Mouse (Mus musculus) heart, postnatal 0 days (tissue): ENCODE data around the gene Mtmr3. TPM values are rescaled to one million over a fixed set of nuclear protein-coding genes. Genes with fewer than 3 reads are reported as not detected.
A peak's percentile ranks its signal among the peaks of the same experiment; 100 is the strongest.

Experiments
- ATAC-seq: fragments of 200-750 bp; cut with Nextera tagmentation; 2 replicates; pipeline ENCODE4 v1.8.0; 2017; ENCODE audit warnings: low read depth, moderate number of reproducible peaks, moderate library complexity; ENCODE audit not compliant: insufficient read depth
- DNase-seq: peaks from one replicate; pipeline ENCODE4 v3.0.0-alpha.2; 2016; ENCODE audit warnings: low spot score
- H3K27ac ChIP-seq: fragments of 300-500 bp; sonication (generic); 2 replicates; pipeline ENCODE4 v1.5.1; 2014; ENCODE audit warnings: low read depth, mild to moderate bottlenecking
- H3K27me3 ChIP-seq: fragments of 300-500 bp; sonication (generic); 2 replicates; pipeline ENCODE4 v1.6.1; 2014; ENCODE audit warnings: low read length, mixed read lengths; ENCODE audit not compliant: control insufficient read depth, insufficient read depth
- H3K36me3 ChIP-seq: fragments of 300-500 bp; sonication (generic); replicated peaks from 2 replicates; pipeline ENCODE4 v1.6.1; 2014; ENCODE audit warnings: low read length, mixed read lengths; ENCODE audit not compliant: control insufficient read depth, insufficient read depth
- H3K4me1 ChIP-seq: fragments of 300-500 bp; sonication (generic); 2 replicates; pipeline ENCODE4 v1.6.1; 2014; ENCODE audit warnings: antibody characterized with exemption; ENCODE audit not compliant: control insufficient read depth, insufficient read depth
- H3K4me2 ChIP-seq: fragments of 300-500 bp; sonication (generic); 2 replicates; pipeline ENCODE4 v1.6.1; 2014; ENCODE audit warnings: low read depth, mild to moderate bottlenecking, low read length, moderate library complexity
- H3K4me3 ChIP-seq: fragments of 300-500 bp; sonication (generic); 2 replicates; pipeline ENCODE4 v1.5.1; 2014; ENCODE audit warnings: low read depth, low read length
- H3K9ac ChIP-seq: fragments of 300-500 bp; sonication (generic); replicated peaks from 2 replicates; pipeline ENCODE4 v1.6.1; 2014; ENCODE audit warnings: low read depth, low read length, mixed read lengths
- H3K9me3 ChIP-seq: fragments of 300-500 bp; sonication (generic); replicated peaks from 2 replicates; pipeline ENCODE4 v1.6.1; 2016; ENCODE audit warnings: low read length; ENCODE audit not compliant: control insufficient read depth
- CTCF ChIP-seq: IDR thresholded peaks from 2 replicates; pipeline ENCODE4 v1.5.1; 2016; ENCODE audit warnings: antibody characterized with exemption, control low read depth, low read depth
- EP300 ChIP-seq: IDR thresholded peaks from 2 replicates; pipeline ENCODE4 v1.6.1; 2016; ENCODE audit warnings: antibody characterized with exemption, low read depth
- WGBS: fragments of 180-500 bp; shearing (Covaris S2); extraction: QIAGEN DNeasy Blood & Tissue Kit; methylation state at CpG from one replicate; pipeline ENCODE4 v1.1.7; 2014; 5-methylcytosine and 5-hydroxymethylcytosine counted together
- polyA plus RNA-seq: library from polyadenylated mRNA; unstranded; fragments of >200 nt; fragmentation: Nextera tagmentation; extraction: Ambion mirVana; gene quantifications from 2 replicates; pipeline ENCODE4 v1.2.1, GENCODE M21; 2015
- total RNA-seq: library from RNA; depleted of rRNA; stranded (reverse); fragments of >200 nt; gene quantifications from 2 replicates; pipeline ENCODE4 v1.2.3, GENCODE M21; 2014; ENCODE audit warnings: low replicate concordance

Mtmr3 gene
- total and polyA plus RNA-seq, 2 experiments from 2014 or later, result 15.1 to 53.3 TPM

- Histone ChIP-seq H3K36me3 (peaks cover 73% of the 10 kb centered on the region), H3K27ac (no peak overlapping the region), H3K4me3 (no peak overlapping the region), H3K4me2 (no peak overlapping the region), H3K27me3 (no peaks in the 10 kb centered on the region), H3K4me1 (no peaks in the 10 kb centered on the region), H3K9ac (no peak overlapping the region), H3K9me3 (no peaks in the 10 kb centered on the region)
- DNase-seq (no peak), ATAC-seq (no peak)
- TF ChIP-seq EP300 (no peak), CTCF (no peak)
- 65% methylated on average over 7 of the region's 7 CpGs for WGBS
These were observed 75.7 kb downstream of the Mtmr3 start for GRCm38 (mm10) chr11:4518981-4519380.

GRCm38 (mm10) chr11:4507421-4507820 lies 87.2 kb downstream of the Mtmr3 start:
- DNase-seq (peak; percentile 56), ATAC-seq (no peak)
- Histone ChIP-seq H3K4me1 (peaks cover 3% of the 10 kb centered on the region), H3K4me3 (no peak overlapping the region), H3K27me3 (no peaks in the 10 kb centered on the region), H3K36me3 (peaks cover 48% of the 10 kb centered on the region), H3K27ac (peak overlapping the region; percentile 70), H3K4me2 (no peak overlapping the region), H3K9ac (no peak overlapping the region), H3K9me3 (no peaks in the 10 kb centered on the region)
- TF ChIP-seq EP300 (no peak), CTCF (no peak)
- WGBS, result 12% methylated on average over 2 of the region's 2 CpGs

- H3K4me1 ChIP-seq, result peaks cover 3% of the 10 kb centered on the region
- ATAC-seq (no peak), DNase-seq (no peak)
- H3K27me3 ChIP-seq, result no peaks in the 10 kb centered on the region
- H3K27ac ChIP-seq, result no peak overlapping the region
- no peak overlapping the region for H3K4me2 ChIP-seq
- peaks cover 54% of the 10 kb centered on the region for H3K36me3 ChIP-seq
- 89% methylated on average over 2 of the region's 2 CpGs for WGBS
- no peak overlapping the region for H3K9ac ChIP-seq
- TF ChIP-seq CTCF (no peak), EP300 (no peak)
- H3K9me3 ChIP-seq, result no peaks in the 10 kb centered on the region
- no peak overlapping the region for H3K4me3 ChIP-seq
These were observed 88.2 kb downstream of the Mtmr3 start for GRCm38 (mm10) chr11:4506486-4506885.

GRCm38 (mm10) chr11:4502206-4502605 lies 92.5 kb downstream of the Mtmr3 start:
- no peak overlapping the region for H3K9ac ChIP-seq
- no peak overlapping the region for H3K27ac ChIP-seq
- ATAC-seq (no peak), DNase-seq (no peak)
- no peaks in the 10 kb centered on the region for H3K9me3 ChIP-seq
- H3K27me3 ChIP-seq, result no peaks in the 10 kb centered on the region
- WGBS, result 80% methylated on average over 2 of the region's 2 CpGs
- no peaks in the 10 kb centered on the region; the same call in 1 of the 2 replicates for H3K4me1 ChIP-seq
- TF ChIP-seq CTCF (no peak), EP300 (no peak)
- H3K36me3 ChIP-seq, result peaks cover 73% of the 10 kb centered on the region
- no peak overlapping the region for H3K4me2 ChIP-seq
- no peak overlapping the region for H3K4me3 ChIP-seq

GRCm38 (mm10) chr11:4500826-4501225 lies 93.8 kb downstream of the Mtmr3 start:
- no peak for ATAC-seq
- Histone ChIP-seq H3K4me2 (no peak overlapping the region), H3K36me3 (peaks cover 74% of the 10 kb centered on the region), H3K27ac (no peak overlapping the region), H3K4me3 (no peak overlapping the region), H3K4me1 (no peaks in the 10 kb centered on the region), H3K9me3 (no peaks in the 10 kb centered on the region), H3K27me3 (no peaks in the 10 kb centered on the region), H3K9ac (no peak overlapping the region)
- 91% methylated on average over 4 of the region's 4 CpGs for WGBS
- no peak for TF ChIP-seq EP300
- peak; percentile 24; the same call in 1 of the 2 replicates for TF ChIP-seq CTCF
- DNase-seq, result no peak

GRCm38 (mm10) chr11:4500261-4500660 lies 94.4 kb downstream of the Mtmr3 start:
- H3K36me3 ChIP-seq, result peaks cover 74% of the 10 kb centered on the region
- no peaks in the 10 kb centered on the region for H3K4me1 ChIP-seq
- H3K4me2 ChIP-seq, result no peak overlapping the region
- DNase-seq, result no peak
- H3K4me3 ChIP-seq, result no peak overlapping the region
- TF ChIP-seq EP300 (no peak), CTCF (no peak)
- no peaks in the 10 kb centered on the region for H3K27me3 ChIP-seq
- H3K9ac ChIP-seq, result no peak overlapping the region
- ATAC-seq, result no peak
- 94% methylated on average over 1 of the region's 1 CpGs for WGBS
- no peak overlapping the region for H3K27ac ChIP-seq
- no peaks in the 10 kb centered on the region for H3K9me3 ChIP-seq
